Mouse (Mus musculus) kidney, postnatal 4 days (tissue): ENCODE data around the gene Cdc42ep4.

Experiments
- DNase-seq, 2 experiments: peaks; one replicate each; pipeline ENCODE4 v3.0.0; 2021; ENCODE audit warnings: mixed read lengths in 2 of 2

Gene Cdc42ep4

GRCm38 (mm10) chr11:113748797-113749521 is 2.7 kb downstream of the Cdc42ep4 start:
- peak; percentile 61 to 71 for DNase-seq

- DNase-seq, result no peak
Observed at GRCm38 (mm10) chr11:113747725-113748380, 3.8 kb downstream of the Cdc42ep4 start.

- peak; percentile 63 to 73 for DNase-seq
Observed at GRCm38 (mm10) chr11:113747056-113747455, 4.6 kb downstream of the Cdc42ep4 start.

- DNase-seq, result no peak
Observed at GRCm38 (mm10) chr11:113745961-113746360, 5.7 kb downstream of the Cdc42ep4 start.

GRCm38 (mm10) chr11:113742998-113743397 is 8.7 kb downstream of the Cdc42ep4 start:
- DNase-seq, result peak in 1 of 2 experiments; percentile 31

- DNase-seq, result peak in 1 of 2 experiments; percentile 31
Observed at GRCm38 (mm10) chr11:113740100-113740499, 11.6 kb downstream of the Cdc42ep4 start.

- DNase-seq, result peak; percentile 51 to 65
Observed at GRCm38 (mm10) chr11:113739213-113739612, 12.5 kb downstream of the Cdc42ep4 start.

- no peak for DNase-seq
Observed at GRCm38 (mm10) chr11:113737912-113738311, 13.8 kb downstream of the Cdc42ep4 start.

- no peak for DNase-seq
Observed at GRCm38 (mm10) chr11:113737553-113737854, 14.2 kb downstream of the Cdc42ep4 start.

GRCm38 (mm10) chr11:113736848-113737552 is 14.7 kb downstream of the Cdc42ep4 start:
- no peak for DNase-seq

GRCm38 (mm10) chr11:113735151-113735550 is 16.5 kb downstream of the Cdc42ep4 start:
- DNase-seq, result no peak

- peak; percentile 65 to 78 for DNase-seq
Observed at GRCm38 (mm10) chr11:113733631-113734364, 17.9 kb downstream of the Cdc42ep4 start.

GRCm38 (mm10) chr11:113731945-113732612 is 19.6 kb downstream of the Cdc42ep4 start:
- no peak for DNase-seq

GRCm38 (mm10) chr11:113730879-113731278 is 20.8 kb downstream of the Cdc42ep4 start:
- DNase-seq, result no peak

GRCm38 (mm10) chr11:113729917-113730316 is 21.8 kb downstream of the Cdc42ep4 start:
- DNase-seq, result peak in 1 of 2 experiments; percentile 55

- peak in 1 of 2 experiments; percentile 51 for DNase-seq
Observed at GRCm38 (mm10) chr11:113729239-113729638, 22.4 kb downstream of the Cdc42ep4 start.

GRCm38 (mm10) chr11:113727992-113728391 is 23.7 kb downstream of the Cdc42ep4 start:
- DNase-seq, result no peak

GRCm38 (mm10) chr11:113726994-113727888 is 24.4 kb downstream of the Cdc42ep4 start:
- peak; percentile 72 to 81 for DNase-seq

- peak; percentile 62 to 71 for DNase-seq
Observed at GRCm38 (mm10) chr11:113725235-113726048, 26.2 kb downstream of the Cdc42ep4 start.

GRCm38 (mm10) chr11:113722405-113723090 is 29.1 kb downstream of the Cdc42ep4 start:
- DNase-seq, result no peak
